Mouse (Mus musculus) ES-Bruce4 (cell line): ENCODE data around the gene Slc9a3r2. TPM values are rescaled to one million over a fixed set of nuclear protein-coding genes. Genes with fewer than 3 reads are reported as not detected.

ENCODE experiments used
- H3K27ac ChIP-seq: 2 replicates; pipeline ENCODE4 v1.5.1; 2012; ENCODE audit warnings: low read length, inconsistent platforms; ENCODE audit not compliant: insufficient read depth
- H3K27me3 ChIP-seq: 2 replicates; pipeline ENCODE4 v1.6.1; 2012; ENCODE audit warnings: mild to moderate bottlenecking, low read length, inconsistent platforms; ENCODE audit not compliant: control insufficient read depth, poor library complexity, insufficient read depth, severe bottlenecking
- H3K36me3 ChIP-seq: 2 replicates; pipeline ENCODE4 v1.6.1; 2012; ENCODE audit warnings: inconsistent platforms, mild to moderate bottlenecking, low read length, moderate library complexity; ENCODE audit not compliant: control insufficient read depth, poor library complexity, insufficient read depth, severe bottlenecking
- H3K4me1 ChIP-seq: one replicate; pipeline ENCODE4 v1.8.1; 2011; ENCODE audit warnings: low read length; ENCODE audit not compliant: control insufficient read depth, insufficient read depth
- H3K4me3 ChIP-seq: 2 replicates; pipeline ENCODE4 v1.5.1; 2011; ENCODE audit warnings: low read depth, mild to moderate bottlenecking, low read length
- H3K9ac ChIP-seq: 2 replicates; pipeline ENCODE4 v1.6.1; 2012; ENCODE audit warnings: low read depth, mild to moderate bottlenecking, inconsistent platforms; ENCODE audit not compliant: poor library complexity, severe bottlenecking
- H3K9me3 ChIP-seq: replicated peaks from 2 replicates; pipeline ENCODE4 v1.6.1; 2012; ENCODE audit warnings: mild to moderate bottlenecking, low read length, inconsistent platforms; ENCODE audit not compliant: control insufficient read depth, poor library complexity, insufficient read depth, severe bottlenecking
- CTCF ChIP-seq: IDR thresholded peaks from one replicate; pipeline ENCODE4 v1.8.1; 2011; ENCODE audit warnings: low read depth, low read length
- EP300 ChIP-seq: IDR thresholded peaks from 2 replicates; pipeline ENCODE4 v1.6.1; 2011; ENCODE audit warnings: low read depth, low read length; ENCODE audit not compliant: insufficient read depth
- POLR2A ChIP-seq: IDR thresholded peaks from one replicate; pipeline ENCODE4 v1.8.1; 2011; ENCODE audit warnings: low read length; ENCODE audit not compliant: insufficient read depth
- polyA plus RNA-seq: library from polyadenylated mRNA; stranded (reverse); fragments of >200 nt; gene quantifications from 2 replicates; pipeline ENCODE4 v1.2.4, GENCODE M21; 2011; ENCODE audit warnings: low read depth; ENCODE audit not compliant: missing spikeins, insufficient read depth, insufficient read length

Slc9a3r2 gene
- polyA plus RNA-seq, 1 experiment: 10.3 TPM

- TF ChIP-seq EP300 (no peak), POLR2A (no peak), CTCF (no peak)
- H3K27ac ChIP-seq: no peak overlapping the region
- H3K27me3 ChIP-seq: no peaks in the 10 kb centered on the region
- H3K4me3 ChIP-seq: no peak overlapping the region
- H3K9me3 ChIP-seq: no peaks in the 10 kb centered on the region
- peaks cover 4% of the 10 kb centered on the region for H3K4me1 ChIP-seq
- no peak overlapping the region for H3K9ac ChIP-seq
- H3K36me3 ChIP-seq: peaks cover 42% of the 10 kb centered on the region
Measured at GRCm38 (mm10) chr17:24677500-24678080, 27.5 kb upstream of the Slc9a3r2 start.

GRCm38 (mm10) chr17:24676877-24677276, 26.8 kb upstream of the Slc9a3r2 start:
- Histone ChIP-seq H3K27me3 (no peaks in the 10 kb centered on the region), H3K9ac (no peak overlapping the region), H3K4me1 (peaks cover 4% of the 10 kb centered on the region), H3K9me3 (no peaks in the 10 kb centered on the region), H3K4me3 (no peak overlapping the region), H3K27ac (no peak overlapping the region), H3K36me3 (peaks cover 42% of the 10 kb centered on the region)
- TF ChIP-seq EP300: no peak
- no peak for TF ChIP-seq CTCF
- TF ChIP-seq POLR2A: no peak

- H3K36me3 ChIP-seq: peaks cover 40% of the 10 kb centered on the region
- TF ChIP-seq EP300: no peak
- TF ChIP-seq CTCF: peak; percentile 64
- TF ChIP-seq POLR2A: no peak
- H3K9me3 ChIP-seq: no peaks in the 10 kb centered on the region
- peaks cover 4% of the 10 kb centered on the region for H3K4me1 ChIP-seq
- no peak overlapping the region for H3K9ac ChIP-seq
- no peaks in the 10 kb centered on the region for H3K27me3 ChIP-seq
- no peak overlapping the region for H3K27ac ChIP-seq
- H3K4me3 ChIP-seq: no peak overlapping the region
Measured at GRCm38 (mm10) chr17:24676187-24676586, 26.1 kb upstream of the Slc9a3r2 start.

- H3K4me1 ChIP-seq: peaks cover 6% of the 10 kb centered on the region
- H3K27me3 ChIP-seq: no peaks in the 10 kb centered on the region
- H3K4me3 ChIP-seq: no peak overlapping the region
- H3K36me3 ChIP-seq: peaks cover 21% of the 10 kb centered on the region
- H3K9me3 ChIP-seq: no peaks in the 10 kb centered on the region
- TF ChIP-seq CTCF: no peak
- TF ChIP-seq EP300: no peak
- no peak for TF ChIP-seq POLR2A
- H3K27ac ChIP-seq: no peak overlapping the region
- no peak overlapping the region for H3K9ac ChIP-seq
Measured at GRCm38 (mm10) chr17:24674277-24674676, 24.1 kb upstream of the Slc9a3r2 start.

- Histone ChIP-seq H3K36me3 (0 out of 2 replicates have a peak, but pooled peaks cover 5% of the 10 kb centered on the region), H3K4me1 (peaks cover 2% of the 10 kb centered on the region), H3K27ac (no peak overlapping the region), H3K4me3 (peak overlapping the region; percentile 24), H3K9me3 (no peaks in the 10 kb centered on the region), H3K9ac (0 out of 2 replicates have a peak overlapping the region, but pooled peaks have one; percentile 1), H3K27me3 (no peaks in the 10 kb centered on the region)
- TF ChIP-seq EP300 (no peak), POLR2A (no peak)
Measured at GRCm38 (mm10) chr17:24672141-24672540, 22.0 kb upstream of the Slc9a3r2 start.

GRCm38 (mm10) chr17:24671346-24671745, 21.2 kb upstream of the Slc9a3r2 start:
- Histone ChIP-seq H3K27me3 (no peaks in the 10 kb centered on the region), H3K9me3 (no peaks in the 10 kb centered on the region), H3K27ac (no peak overlapping the region), H3K9ac (no peak overlapping the region), H3K36me3 (0 out of 2 replicates have a peak, but pooled peaks cover under 1% of the 10 kb centered on the region), H3K4me3 (no peak overlapping the region), H3K4me1 (peaks cover 2% of the 10 kb centered on the region)
- no peak for TF ChIP-seq EP300
- no peak for TF ChIP-seq CTCF
- no peak for TF ChIP-seq POLR2A
